Mouse (Mus musculus): Measurements from ENCODE around the gene Sdccag8.

The Sdccag8 gene

GRCm38 (mm10) chr1:176985691-176986090 is 171.2 kb downstream of the Sdccag8 start:
- no peak for DNase-seq (ENCODE audit: low read depth)

DNA sequence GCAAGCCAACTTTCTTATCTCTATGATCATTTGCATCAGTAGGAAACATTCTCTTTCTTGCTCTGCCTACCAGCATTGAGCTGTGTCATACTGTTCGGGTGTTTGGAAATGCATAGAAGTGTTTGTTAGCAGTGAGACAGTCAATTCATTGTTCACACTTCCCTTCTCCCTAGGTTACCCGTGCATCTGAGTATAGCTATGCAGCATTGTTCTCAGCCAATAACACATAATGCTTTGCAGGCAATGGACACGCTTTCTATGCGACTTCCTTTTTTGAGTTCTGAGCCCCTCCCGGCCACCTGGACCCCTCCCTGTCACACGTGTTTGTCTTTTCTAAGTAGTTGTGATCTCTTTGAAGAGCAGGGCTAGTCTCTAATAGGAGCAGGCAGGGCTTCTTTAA is 171.8 kb downstream of the Sdccag8 start:
- DNase-seq (ENCODE audit: low read depth): no peak

GRCm38 (mm10) chr1:176986990-176987740 is 172.7 kb downstream of the Sdccag8 start:
- DNase-seq (ENCODE audit: low read depth): no peak

DNA sequence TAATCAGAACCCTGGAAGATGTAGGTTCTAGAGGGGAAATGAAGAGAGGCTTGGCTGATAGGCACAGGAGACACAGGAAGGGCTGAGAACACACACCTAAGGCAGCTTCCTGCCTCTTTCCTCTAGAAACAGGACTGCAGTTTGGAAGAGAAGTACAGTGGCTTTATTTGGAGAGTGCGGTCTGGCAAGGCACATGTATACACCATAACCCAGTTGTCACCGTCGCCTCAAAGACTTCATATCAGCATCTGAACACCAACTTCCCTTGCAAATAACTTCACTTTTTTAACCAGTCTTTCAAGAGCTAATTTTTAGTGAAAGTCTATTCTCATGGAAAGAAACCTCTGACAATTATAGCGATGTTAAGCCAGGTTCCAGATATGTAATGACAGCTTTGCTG is 177.0 kb downstream of the Sdccag8 start:
- no peak for DNase-seq (ENCODE audit: low read depth)

GRCm38 (mm10) chr1:176992517-176992916 is 178.1 kb downstream of the Sdccag8 start:
- no peak for DNase-seq (ENCODE audit: low read depth)

DNA sequence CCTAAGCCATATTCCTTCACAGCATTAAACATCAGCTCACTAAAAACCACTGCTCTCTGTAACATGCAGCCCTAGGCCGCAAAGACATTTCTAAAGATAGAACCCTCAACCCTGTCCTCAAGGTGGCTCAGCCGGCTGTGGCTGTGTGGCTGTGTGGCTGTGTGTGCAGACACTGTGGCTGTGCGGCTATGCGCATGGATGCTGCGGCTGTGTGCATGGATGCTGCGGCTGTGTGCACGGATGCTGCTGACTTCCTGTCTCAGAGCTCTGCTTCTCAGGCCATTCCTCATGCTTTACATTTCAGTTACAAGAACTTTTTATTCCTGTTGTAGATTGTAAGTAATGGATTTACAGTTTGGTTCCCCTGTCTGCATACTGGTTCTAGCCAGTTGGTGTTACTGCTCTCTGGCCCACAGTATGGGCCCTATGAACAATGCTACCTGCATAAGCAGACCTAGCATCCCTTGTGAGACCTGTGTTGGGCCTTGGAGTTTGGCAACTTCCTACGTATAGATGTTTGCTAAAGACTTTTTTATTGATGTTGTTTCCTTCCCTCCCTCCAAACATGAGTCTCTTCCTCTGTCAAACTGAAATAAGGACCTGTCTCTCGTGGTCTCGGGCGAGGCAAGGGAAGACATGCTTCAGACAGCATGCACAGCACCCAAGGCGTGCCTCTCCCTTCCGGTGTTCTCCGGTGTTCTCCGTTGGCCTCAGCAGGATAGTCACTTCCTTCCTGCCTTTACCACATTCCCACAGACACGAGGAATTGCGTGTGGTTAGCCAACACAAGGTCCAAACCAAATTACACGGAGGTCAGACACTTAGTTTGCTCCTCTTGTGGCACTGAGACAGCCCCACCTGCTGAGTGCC is 178.9 kb downstream of the Sdccag8 start:
- peak; percentile 67 for DNase-seq (ENCODE audit: low read depth)

DNA sequence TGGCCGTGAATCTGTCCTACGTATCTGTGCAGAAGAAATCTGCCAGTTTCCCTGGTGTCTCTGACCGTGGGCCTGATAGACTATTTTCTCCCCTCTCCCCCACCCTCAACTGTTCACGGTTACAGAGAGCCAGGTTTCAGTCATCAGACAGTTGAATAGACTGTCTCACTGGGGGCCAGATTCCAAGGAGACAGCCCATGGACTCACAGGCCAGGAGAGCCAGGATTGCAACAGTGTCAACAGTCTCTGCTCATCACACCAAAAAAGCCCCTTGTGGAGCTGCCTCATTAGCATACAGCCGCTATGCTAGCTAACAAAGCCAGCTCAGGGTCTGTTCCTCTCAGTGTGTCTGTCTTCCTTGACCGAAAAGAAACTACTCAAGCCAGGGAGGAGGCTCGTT is 179.6 kb downstream of the Sdccag8 start:
- no peak for DNase-seq (ENCODE audit: low read depth)

DNA sequence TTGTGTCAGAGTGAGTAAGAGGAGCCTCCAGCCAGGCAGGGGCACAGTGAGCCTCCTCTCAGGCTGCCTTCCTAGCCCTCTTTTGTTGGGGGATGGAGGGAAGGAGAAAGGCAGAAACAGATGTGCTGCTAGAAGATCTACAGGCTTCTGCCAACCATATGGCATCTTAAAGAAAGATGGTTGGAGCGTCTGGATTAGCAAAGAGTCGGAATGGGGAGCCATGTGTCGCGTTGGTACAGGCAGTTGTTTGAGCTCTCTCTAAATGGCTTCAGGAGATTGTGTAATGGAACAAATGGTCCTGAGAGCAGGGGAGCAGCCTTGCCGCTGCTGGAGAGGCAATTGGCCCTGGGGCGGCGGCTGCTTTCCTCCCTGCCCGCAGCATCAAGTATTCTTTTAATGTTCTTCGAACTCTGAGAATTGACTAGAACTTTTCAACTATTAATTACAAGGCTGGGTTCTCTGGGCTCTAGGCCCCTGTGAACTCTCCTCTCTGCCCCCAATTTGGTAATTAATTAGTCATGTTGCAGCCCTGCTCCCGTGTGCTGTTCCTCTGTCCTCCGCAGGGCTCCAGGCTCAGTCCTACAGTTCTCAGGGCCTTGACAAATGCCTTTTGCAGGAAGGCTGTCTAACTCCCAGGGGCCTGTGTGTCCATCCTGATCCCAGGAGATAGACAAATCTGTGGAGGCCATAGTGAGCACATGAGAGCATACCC is 180.4 kb downstream of the Sdccag8 start:
- no peak for DNase-seq (ENCODE audit: low read depth)

DNA sequence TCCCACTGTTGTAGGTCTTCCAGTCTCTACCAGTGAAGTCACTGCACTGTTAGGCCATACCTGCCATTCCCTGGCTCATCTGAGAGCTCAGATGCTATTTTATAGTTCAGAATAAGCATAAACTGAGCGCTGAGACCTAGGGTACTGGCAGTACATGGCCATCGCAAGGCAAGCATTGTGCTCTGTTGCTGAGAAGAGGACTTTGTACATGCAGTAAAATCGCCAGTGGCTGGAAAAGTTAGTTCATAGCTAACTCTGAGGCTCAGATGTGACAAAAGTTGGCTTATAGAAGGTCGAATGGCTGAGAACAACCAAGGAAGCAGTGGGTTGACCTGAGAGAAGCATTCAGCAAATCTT is 180.9 kb downstream of the Sdccag8 start:
- no peak for DNase-seq (ENCODE audit: low read depth)

- no peak for DNase-seq (ENCODE audit: low read depth)
Observed at GRCm38 (mm10) chr1:176996166-176996565, 181.7 kb downstream of the Sdccag8 start.

DNA sequence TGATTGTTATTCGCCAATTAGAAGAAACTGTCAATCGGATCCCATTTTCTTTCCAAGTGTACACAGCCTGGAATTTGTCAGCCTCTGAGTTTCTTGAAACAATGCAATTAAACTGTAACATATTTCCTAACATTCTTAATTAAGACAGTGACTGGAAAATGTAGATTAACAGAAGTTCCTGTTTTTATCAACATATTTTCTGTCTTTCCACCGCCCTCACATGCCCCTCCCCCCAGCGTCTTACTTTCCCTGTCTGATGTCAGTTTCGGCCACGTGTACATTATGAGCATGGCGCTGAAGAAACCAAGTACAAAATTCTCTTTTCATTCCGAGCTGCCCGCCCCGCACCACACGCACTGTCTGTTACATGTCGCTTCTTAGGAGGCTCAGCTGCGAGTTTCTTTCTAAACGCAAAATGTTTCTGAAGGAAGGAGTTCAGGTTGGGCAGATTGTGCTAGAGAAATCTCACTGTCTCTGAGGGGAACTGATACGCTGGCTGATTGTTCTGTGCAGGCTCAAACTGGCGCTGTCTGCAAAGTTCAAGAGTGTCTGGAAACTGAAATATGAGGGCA is 182.3 kb downstream of the Sdccag8 start:
- DNase-seq (ENCODE audit: low read depth): peak; percentile 34

GRCm38 (mm10) chr1:176997254-176997653 is 182.8 kb downstream of the Sdccag8 start:
- DNase-seq (ENCODE audit: low read depth): no peak

DNA sequence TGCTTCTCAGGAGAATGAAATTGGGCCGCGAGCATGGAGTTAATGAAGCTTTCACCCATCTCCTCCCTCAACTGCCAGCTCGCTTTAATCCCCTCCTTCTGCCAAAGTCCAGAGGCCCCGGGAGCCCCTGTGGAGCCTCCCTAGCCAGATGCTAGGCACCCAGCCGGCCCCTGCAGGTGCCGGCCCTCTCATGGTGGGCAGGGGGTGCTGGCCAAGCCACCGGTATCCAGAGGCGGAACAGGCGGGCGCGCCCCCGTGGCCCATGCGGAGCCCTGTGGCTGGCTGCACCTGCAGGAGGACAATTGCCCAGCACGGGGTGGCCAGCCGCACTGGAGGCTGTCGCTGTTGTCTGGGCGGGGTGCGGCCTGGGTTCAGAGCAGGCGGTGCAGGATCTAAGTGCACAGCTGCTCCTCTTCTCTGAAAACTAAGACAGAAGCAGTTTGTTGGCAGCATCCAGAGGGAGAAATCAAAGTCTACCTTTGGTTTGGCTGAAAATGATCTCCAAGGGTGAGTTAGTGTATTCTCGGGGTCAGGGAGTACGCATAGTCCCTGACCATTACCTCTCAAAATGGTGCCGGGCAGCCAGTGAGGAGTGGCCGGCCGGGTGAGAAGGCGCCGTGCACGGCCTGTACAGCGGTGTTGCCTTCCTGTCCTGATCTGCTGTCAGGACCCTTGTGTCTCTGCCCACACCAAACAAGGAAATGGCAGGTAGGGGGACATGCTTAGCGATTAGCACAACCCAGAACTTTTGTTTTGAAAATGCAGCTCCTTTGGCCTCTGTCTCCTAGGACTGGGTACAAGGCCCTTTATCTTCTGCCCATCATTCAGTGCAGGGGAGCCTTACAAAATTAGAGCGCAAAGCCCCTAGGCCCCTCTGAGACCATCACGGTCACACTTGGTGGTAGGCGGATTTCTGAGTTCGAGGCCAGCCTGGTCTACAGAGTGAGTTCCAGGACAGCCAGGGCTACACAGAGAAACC is 183.5 kb downstream of the Sdccag8 start:
- no peak for DNase-seq (ENCODE audit: low read depth)

GRCm38 (mm10) chr1:176999011-176999410 is 184.6 kb downstream of the Sdccag8 start:
- DNase-seq (ENCODE audit: low read depth): peak; percentile 20

DNA sequence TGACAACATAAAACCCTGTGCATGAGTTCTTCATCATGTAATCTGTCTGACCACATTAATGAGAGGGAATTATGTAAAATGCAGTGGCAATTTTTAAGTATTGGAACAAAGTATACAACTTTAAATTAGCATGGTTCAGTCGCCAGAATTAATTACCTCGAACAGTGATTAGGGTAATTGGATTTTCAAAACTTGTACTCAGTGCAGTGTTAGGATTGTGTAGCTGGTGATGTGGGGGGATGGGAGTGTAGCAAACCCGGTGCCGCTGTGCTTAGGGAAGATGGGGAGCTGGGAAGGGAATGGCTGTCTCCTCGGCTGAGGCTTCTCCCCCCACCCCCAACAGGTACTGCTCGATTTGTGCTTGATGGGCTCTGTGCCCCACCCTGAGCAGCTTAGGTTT is 188.5 kb downstream of the Sdccag8 start:
- no peak for DNase-seq (ENCODE audit: low read depth)

- DNase-seq (ENCODE audit: low read depth): no peak
Observed at GRCm38 (mm10) chr1:177004041-177004741, 189.7 kb downstream of the Sdccag8 start.

DNA sequence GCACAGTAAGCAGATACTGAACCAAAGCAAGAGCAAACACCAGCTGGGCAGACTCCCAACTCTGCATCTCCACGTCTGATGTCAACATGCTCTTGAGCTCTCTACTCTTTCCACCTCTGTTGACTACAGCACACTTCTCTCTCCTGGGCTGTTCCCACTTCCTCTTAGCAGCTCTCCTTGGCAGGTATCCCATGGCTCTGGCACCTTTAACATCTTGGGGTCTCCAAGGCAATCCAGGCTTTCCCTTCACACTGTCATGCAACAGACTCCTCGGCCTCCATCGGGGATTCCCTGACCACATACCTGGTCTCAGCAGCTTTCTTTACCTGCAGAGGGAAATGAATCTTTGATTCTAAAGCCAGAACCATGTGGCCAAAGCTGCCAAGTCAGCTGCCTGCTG is 192.9 kb downstream of the Sdccag8 start:
- no peak for DNase-seq (ENCODE audit: low read depth)

DNA sequence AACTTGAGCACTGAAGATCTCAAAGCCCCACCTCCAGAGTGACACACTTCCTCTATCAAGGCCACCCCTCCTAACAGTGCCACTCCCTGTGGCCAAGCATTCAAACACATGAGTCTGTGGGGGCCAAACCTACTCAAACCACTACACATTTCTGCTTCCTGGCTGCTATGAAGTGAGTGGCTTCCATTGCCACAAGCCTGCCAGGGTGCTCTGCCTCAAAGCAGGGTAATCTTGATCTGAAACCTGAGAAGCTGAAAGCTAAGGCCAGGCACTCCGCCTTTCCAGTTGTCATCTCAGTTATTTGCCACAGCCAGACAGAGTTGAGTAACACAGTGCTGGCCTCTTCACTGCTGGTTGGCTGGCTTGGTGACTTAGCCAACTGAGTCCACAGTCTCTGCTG is 194.3 kb downstream of the Sdccag8 start:
- peak; percentile 92 for DNase-seq (ENCODE audit: low read depth)

GRCm38 (mm10) chr1:177010041-177010440 is 195.6 kb downstream of the Sdccag8 start:
- no peak for DNase-seq (ENCODE audit: low read depth)

- no peak for DNase-seq (ENCODE audit: low read depth)
Observed at GRCm38 (mm10) chr1:177010607-177011302, 196.3 kb downstream of the Sdccag8 start.
